Mouse (Mus musculus): ENCODE measurements around the gene Cdhr2. TPM values are rescaled to one million over a fixed set of nuclear protein-coding genes. Genes with fewer than 3 reads are reported as not detected.

Cdhr2 gene
- total RNA-seq, 2 experiments from 2014 or later: 0.22 TPM; not detected in 1

Other genes starting within 250 kb of the Cdhr2 start
- 10 to 100 TPM; 35.7 to 36.7 TPM for gene Thoc3, start 232.6 kb upstream of the Cdhr2 start, total RNA-seq (2021)
- 10 to 100 TPM; 17.4 to 18.2 TPM for gene Simc1, start 197.7 kb upstream of the Cdhr2 start, total RNA-seq (2021)
- 100 to 1,000 TPM; 155 to 156 TPM for gene 4833439L19Rik, start 136.0 kb upstream of the Cdhr2 start, total RNA-seq (2021)
- 10 to 100 TPM; 35.2 to 36.2 TPM for gene Arl10, start 126.4 kb upstream of the Cdhr2 start, total RNA-seq (2021)
- 10 to 100 TPM; 25.6 to 28.0 TPM for gene Nop16, start 111.4 kb upstream of the Cdhr2 start, total RNA-seq (2021)
- 100 to 1,000 TPM; 169 to 175 TPM for gene Higd2a, start 111.3 kb upstream of the Cdhr2 start, total RNA-seq (2021)
- gene Cltb, start 90.1 kb upstream of the Cdhr2 start, total RNA-seq (2021): 100 to 1,000 TPM; 261 to 274 TPM
- 10 to 100 TPM; 61.3 to 61.6 TPM for gene Faf2, start 79.7 kb upstream of the Cdhr2 start, total RNA-seq (2021)
- gene Rnf44, start 7.6 kb upstream of the Cdhr2 start, total RNA-seq (2021): 100 to 1,000 TPM; 157 to 161 TPM
- gene Gprin1, start 48.4 kb downstream of the Cdhr2 start, total RNA-seq (2021): 100 to 1,000 TPM; 135 to 142 TPM
- gene Sncb, start 65.1 kb downstream of the Cdhr2 start, total RNA-seq (2021): 100 to 1,000 TPM; 602 to 611 TPM
- not detected for gene Eif4e1b, start 82.5 kb downstream of the Cdhr2 start, total RNA-seq (2021)
- gene Tspan17, start 87.9 kb downstream of the Cdhr2 start, total RNA-seq (2021): 100 to 1,000 TPM in 1 of 2 experiments, 10 to 100 TPM in 1; 83.4 to 109 TPM
- 100 to 1,000 TPM; 136 to 142 TPM for gene Unc5a, start 247.9 kb downstream of the Cdhr2 start, total RNA-seq (2021)